Mouse (Mus musculus): ENCODE data around the gene Kbtbd2.

DNA sequence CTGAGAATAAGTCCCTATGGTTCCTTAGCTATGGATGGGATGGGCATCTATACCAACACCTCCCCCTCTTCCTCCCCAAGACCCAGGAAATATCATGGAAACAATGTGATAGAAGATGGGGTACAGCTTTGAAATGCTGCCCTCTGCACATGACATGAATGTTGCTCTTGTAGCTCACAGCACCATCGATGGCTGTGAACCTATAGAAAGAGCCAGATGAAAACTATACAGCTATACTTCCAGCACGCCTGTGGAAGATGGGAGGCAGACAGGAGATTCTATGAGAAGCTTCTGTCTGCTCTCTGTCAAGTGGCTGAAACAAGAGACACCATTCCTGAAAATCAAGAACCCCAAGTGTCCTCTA is 21.5 kb upstream of the Kbtbd2 start:
- TF ChIP-seq CTCF (IDR thresholded peaks at IDR 0.05; ENCODE audit: low read depth) (no peak), EP300 (optimal IDR thresholded peaks at IDR 0.05) (no peak)

Data from stomach, postnatal 0 days (tissue).